Mouse (Mus musculus) effector memory CD4-positive, alpha-beta T cell, adult 7 months (primary cell): Measurements from ENCODE around the gene Ccdc70. TPM values are rescaled to one million over a fixed set of nuclear protein-coding genes. Genes with fewer than 3 reads are reported as not detected.

Experiments
- polyA plus RNA-seq: library from polyadenylated mRNA; unstranded; fragments of 100-300 nt; shearing (Covaris generic); gene quantifications from one replicate; pipeline ENCODE4 v1.2.1, GENCODE M21; 2017

Gene Ccdc70
- polyA plus RNA-seq, result 0.94 TPM

DNA sequence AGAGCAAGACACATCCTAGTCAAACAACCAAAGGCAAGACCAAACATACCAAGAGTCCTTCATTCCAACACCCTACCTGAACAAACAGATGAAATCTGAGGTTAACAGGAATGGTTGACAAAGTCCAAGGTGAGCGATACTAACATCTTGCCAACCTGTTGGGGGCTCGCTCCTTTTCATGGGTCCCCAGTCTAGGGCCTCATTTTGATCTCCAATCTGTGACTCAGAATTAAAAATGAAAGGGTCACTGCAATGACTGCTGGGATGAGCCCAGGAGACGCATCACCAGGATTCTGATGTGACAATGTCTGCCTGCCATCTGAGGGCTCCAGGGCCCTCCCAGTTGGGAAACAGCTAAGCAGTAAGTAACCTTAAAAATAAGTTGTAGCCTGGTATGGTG lies at the start of gene Ccdc70:
TSS of gene Ccdc70 (plus strand) at position 301 of the 400 bp plus-strand sequence.

GRCm38 (mm10) chr8:21932610-21933009 lies 37.0 kb upstream of the Ccdc70 start, which contains the start of gene Defb15:
TSS of gene Defb15 (minus strand) at chr8:21932710.

GRCm38 (mm10) chr8:21938052-21938451 lies 31.5 kb upstream of the Ccdc70 start, which contains the start of gene Defb35:
TSS of gene Defb35 (plus strand) at chr8:21938352.

DNA sequence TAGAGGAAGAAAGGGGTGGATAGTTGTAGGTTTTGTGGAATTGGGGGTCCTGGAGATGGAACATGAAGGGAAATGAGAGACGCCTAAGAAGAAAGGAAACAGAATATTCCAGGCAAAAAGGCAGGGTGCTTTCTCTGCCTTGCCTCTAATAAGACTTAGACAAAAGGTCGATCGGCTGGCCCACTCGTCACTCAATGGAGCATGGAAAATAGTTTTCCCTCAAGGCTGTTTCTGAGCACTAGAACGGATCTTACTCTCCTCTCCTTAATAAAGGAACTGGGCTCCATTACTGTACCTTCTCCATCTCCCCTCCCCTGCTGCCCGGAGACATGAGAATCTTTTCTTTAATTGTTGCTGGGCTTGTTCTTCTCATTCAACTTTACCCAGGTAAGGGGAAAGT lies 23.1 kb upstream of the Ccdc70 start, which contains the start of gene Defb13:
TSS of gene Defb13 (plus strand) at position 301 of the 400 bp plus-strand sequence.

DNA sequence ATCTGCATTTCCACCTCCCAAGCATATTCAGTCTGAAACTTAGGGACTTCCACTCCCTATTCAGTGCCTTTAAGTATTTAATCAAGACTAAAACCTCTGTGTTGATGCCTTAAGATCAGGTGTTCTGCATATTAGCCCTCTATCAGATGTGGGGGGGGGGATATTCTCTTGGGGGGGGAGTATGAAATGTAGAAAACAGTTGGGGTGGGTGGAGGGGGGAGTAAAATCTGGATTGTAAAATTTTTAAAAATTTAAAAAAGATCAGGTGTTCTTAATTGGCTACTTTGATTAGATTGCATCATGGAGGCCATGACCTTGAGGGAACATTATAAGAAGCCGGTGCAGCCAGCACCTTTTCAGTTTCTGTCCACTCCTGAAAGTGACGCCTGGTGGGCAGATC lies 11.2 kb upstream of the Ccdc70 start, which contains the start of gene Fam90a1a:
TSS of gene Fam90a1a (plus strand) at position 301 of the 400 bp plus-strand sequence.

Other genes starting within 250 kb of the Ccdc70 start
- gene Defa24, start 235.3 kb upstream of the Ccdc70 start, polyA plus RNA-seq, result not detected
- not detected for gene Defb50, start 146.2 kb upstream of the Ccdc70 start, polyA plus RNA-seq
- gene Defb2, start 129.8 kb upstream of the Ccdc70 start, polyA plus RNA-seq, result not detected
- not detected for gene Defb10, start 110.9 kb upstream of the Ccdc70 start, polyA plus RNA-seq
- not detected for gene Defb9, start 84.4 kb upstream of the Ccdc70 start, polyA plus RNA-seq
- not detected for gene Defb11, start 63.4 kb upstream of the Ccdc70 start, polyA plus RNA-seq
- not detected for gene Defb15, start 37.1 kb upstream of the Ccdc70 start, polyA plus RNA-seq
- gene Defb35, start 31.4 kb upstream of the Ccdc70 start, polyA plus RNA-seq, result not detected
- gene Defb13, start 23.0 kb upstream of the Ccdc70 start, polyA plus RNA-seq, result not detected
- 0.67 TPM for gene Fam90a1a, start 11.1 kb upstream of the Ccdc70 start, polyA plus RNA-seq
- gene Atp7b, start 90.5 kb downstream of the Ccdc70 start, polyA plus RNA-seq, result 0.13 TPM
- gene Alg11, start 90.9 kb downstream of the Ccdc70 start, polyA plus RNA-seq, result 11.3 TPM
- gene Nek5, start 155.3 kb downstream of the Ccdc70 start, polyA plus RNA-seq, result 0.17 TPM
- 4.3 TPM for gene Nek3, start 196.7 kb downstream of the Ccdc70 start, polyA plus RNA-seq
- 1.4 TPM for gene Ckap2, start 216.0 kb downstream of the Ccdc70 start, polyA plus RNA-seq
- gene Vps36, start 223.0 kb downstream of the Ccdc70 start, polyA plus RNA-seq, result 32.4 TPM